Mouse (Mus musculus): ENCODE data around the gene Ms4a6b. TPM values are rescaled to one million over a fixed set of nuclear protein-coding genes. Genes with fewer than 3 reads are reported as not detected.
A peak's percentile ranks its signal among the peaks of the same experiment; 100 is the strongest.
"Not testable (repeated sequence)": the region's sequence is repeated elsewhere in the genome, so short reads cannot be mapped to it uniquely, and the experiment has no call there.

The Ms4a6b gene
- polyA plus RNA-seq, 1 experiment from 2014 or later, result 44.1 TPM

GRCm38 (mm10) chr19:11533421-11533820 lies 17.1 kb downstream of the Ms4a6b start:
- no peak for DNase-seq (ENCODE audit: low spot score)

- no peak for DNase-seq (ENCODE audit: low spot score)
These were observed 17.7 kb downstream of the Ms4a6b start for GRCm38 (mm10) chr19:11533888-11534445.

- DNase-seq (ENCODE audit: low spot score), result no peak
These were observed 20.3 kb downstream of the Ms4a6b start, which contains the start of gene Ms4a4d for GRCm38 (mm10) chr19:11536593-11536992. Ms4a4d (plus strand) TSS chr19:11536801.

- no peak for DNase-seq (ENCODE audit: low spot score)
These were observed 21.0 kb downstream of the Ms4a6b start for GRCm38 (mm10) chr19:11537336-11537735.

- DNase-seq (ENCODE audit: low spot score), result peak; percentile 43
These were observed 24.0 kb downstream of the Ms4a6b start for GRCm38 (mm10) chr19:11540166-11540821.

GRCm38 (mm10) chr19:11544383-11544782 lies 28.1 kb downstream of the Ms4a6b start:
- peak; percentile 33 for DNase-seq (ENCODE audit: low spot score)

- peak; percentile 80 for DNase-seq (ENCODE audit: low spot score)
These were observed 31.6 kb downstream of the Ms4a6b start for GRCm38 (mm10) chr19:11547911-11548310.

GRCm38 (mm10) chr19:11554726-11555125 lies 38.4 kb downstream of the Ms4a6b start:
- DNase-seq (ENCODE audit: low spot score), result no peak

GRCm38 (mm10) chr19:11559560-11559959 lies 43.2 kb downstream of the Ms4a6b start:
- not testable (repeated sequence) for DNase-seq (ENCODE audit: low spot score)

- DNase-seq (ENCODE audit: low spot score), result no peak
These were observed 58.7 kb downstream of the Ms4a6b start for GRCm38 (mm10) chr19:11574965-11575364.

Other genes starting within 250 kb of the Ms4a6b start
- not detected in 2 replicates for gene Ms4a5, start 232.6 kb upstream of the Ms4a6b start, polyA plus RNA-seq (2015; fragmentation: Nextera tagmentation; extraction: Ambion mirVana)
- gene Ms4a14, start 202.1 kb upstream of the Ms4a6b start, polyA plus RNA-seq (2015; fragmentation: Nextera tagmentation; extraction: Ambion mirVana), result 0.09 and 0.15 TPM in 2 replicates
- gene Ms4a7, start 180.4 kb upstream of the Ms4a6b start, polyA plus RNA-seq (2015; fragmentation: Nextera tagmentation; extraction: Ambion mirVana), result 20.6 and 20.7 TPM in 2 replicates
- 5.0 and 8.1 TPM in 2 replicates for gene Ms4a4a, start 141.0 kb upstream of the Ms4a6b start, polyA plus RNA-seq (2015; fragmentation: Nextera tagmentation; extraction: Ambion mirVana)
- 2.7 and 2.9 TPM in 2 replicates for gene Ms4a4c, start 111.7 kb upstream of the Ms4a6b start, polyA plus RNA-seq (2015; fragmentation: Nextera tagmentation; extraction: Ambion mirVana)
- 63.7 and 92.1 TPM in 2 replicates for gene Ms4a4b, start 73.0 kb upstream of the Ms4a6b start, polyA plus RNA-seq (2015; fragmentation: Nextera tagmentation; extraction: Ambion mirVana)
- 8.0 and 8.2 TPM in 2 replicates for gene Ms4a6c, start 47.1 kb upstream of the Ms4a6b start, polyA plus RNA-seq (2015; fragmentation: Nextera tagmentation; extraction: Ambion mirVana)
- 0.41 and 0.91 TPM in 2 replicates for gene Gm8369, start 30.6 kb upstream of the Ms4a6b start, polyA plus RNA-seq (2015; fragmentation: Nextera tagmentation; extraction: Ambion mirVana)
- 2.0 and 2.4 TPM in 2 replicates for gene Ms4a4d, start 20.3 kb downstream of the Ms4a6b start, polyA plus RNA-seq (2015; fragmentation: Nextera tagmentation; extraction: Ambion mirVana)
- gene Ms4a6d, start 88.3 kb downstream of the Ms4a6b start, polyA plus RNA-seq (2015; fragmentation: Nextera tagmentation; extraction: Ambion mirVana), result 7.6 and 8.7 TPM in 2 replicates
- gene Ms4a2, start 107.2 kb downstream of the Ms4a6b start, polyA plus RNA-seq (2015; fragmentation: Nextera tagmentation; extraction: Ambion mirVana), result 0.17 TPM in 1 of 2 replicates, not detected in the other
- gene Ms4a3, start 124.3 kb downstream of the Ms4a6b start, polyA plus RNA-seq (2015; fragmentation: Nextera tagmentation; extraction: Ambion mirVana), result 0.32 and 0.49 TPM in 2 replicates
- not detected in 2 replicates for gene Oosp2, start 144.0 kb downstream of the Ms4a6b start, polyA plus RNA-seq (2015; fragmentation: Nextera tagmentation; extraction: Ambion mirVana)
- 0.24 and 0.56 TPM in 2 replicates for gene Oosp1, start 174.6 kb downstream of the Ms4a6b start, polyA plus RNA-seq (2015; fragmentation: Nextera tagmentation; extraction: Ambion mirVana)
- gene Oosp3, start 180.5 kb downstream of the Ms4a6b start, polyA plus RNA-seq (2015; fragmentation: Nextera tagmentation; extraction: Ambion mirVana), result not detected in 2 replicates
- gene Gif, start 231.0 kb downstream of the Ms4a6b start, polyA plus RNA-seq (2015; fragmentation: Nextera tagmentation; extraction: Ambion mirVana), result 0.18 TPM in 1 of 2 replicates, not detected in the other

Data from thymus, postnatal 0 days (tissue).